11 mouse cellular contexts compared by ENCODE assay signal in genomic region chr10:95598056-95598587, GRCm38 (mm10).
"Had no signal": no experiment of that assay in that cellular context is flagged by ENCODE, and none has a peak within 500 bp of the region (broad histone marks: within the 10 kb centered on the region; RNA-seq: fewer than 3 reads in every experiment).

No protein-coding gene starts in this region.

- H3K27me3 ChIP-seq: limb, embryonic 12.5 days; neural tube, embryonic 13.5 days; stomach, embryonic 15.5 days had no signal

- H3K4me1 ChIP-seq: limb, embryonic 12.5 days; stomach, embryonic 15.5 days had no signal

- H3K27ac ChIP-seq: left cerebral cortex, adult 2 months; limb, embryonic 12.5 days; midbrain, embryonic 12.5 days; neural tube, embryonic 13.5 days; stomach, embryonic 15.5 days had no signal

- DNase-seq: kidney, adult 18-20 months; kidney, postnatal 10 days; right cerebral cortex, postnatal 14 days; thymus, adult 18-20 months; thymus, postnatal 14 days had no signal

- ATAC-seq: midbrain, embryonic 16.5 days had no signal

- H3K36me3 ChIP-seq: limb, embryonic 12.5 days; midbrain, embryonic 12.5 days; neural tube, embryonic 13.5 days; stomach, embryonic 15.5 days had no signal

- H3K4me3 ChIP-seq: left cerebral cortex, adult 2 months; limb, embryonic 12.5 days; midbrain, embryonic 12.5 days; neural tube, embryonic 13.5 days; stomach, embryonic 15.5 days had no signal

- H3K4me2 ChIP-seq: limb, embryonic 12.5 days; midbrain, embryonic 12.5 days; neural tube, embryonic 13.5 days; stomach, embryonic 15.5 days had no signal

- H3K9ac ChIP-seq: limb, embryonic 12.5 days; midbrain, embryonic 12.5 days; neural tube, embryonic 13.5 days; stomach, embryonic 15.5 days had no signal

- H3K9me3 ChIP-seq: limb, embryonic 12.5 days; midbrain, embryonic 12.5 days; neural tube, embryonic 13.5 days; stomach, embryonic 15.5 days had no signal
